Mouse (Mus musculus) limb, embryonic 10.5 days (tissue): ENCODE results near the gene Inppl1. TPM values are rescaled to one million over a fixed set of nuclear protein-coding genes. Genes with fewer than 3 reads are reported as not detected.
A peak's percentile ranks its signal among the peaks of the same experiment; 100 is the strongest.

Experiments used
- DNase-seq: peaks from one replicate; pipeline ENCODE4 v3.0.0-alpha.2; 2017; ENCODE audit warnings: low spot score
- H3K27ac ChIP-seq: fragments of 300-500 bp; sonication (generic); 2 replicates; pipeline ENCODE4 v1.5.1; 2016; ENCODE audit warnings: mild to moderate bottlenecking
- H3K27me3 ChIP-seq: fragments of 300-500 bp; sonication (generic); 2 replicates; pipeline ENCODE4 v1.6.1; 2016; ENCODE audit warnings: low read depth, mild to moderate bottlenecking; ENCODE audit not compliant: poor library complexity, severe bottlenecking
- H3K36me3 ChIP-seq: fragments of 300-500 bp; sonication (generic); 2 replicates; pipeline ENCODE4 v1.6.1; 2016; ENCODE audit warnings: mild to moderate bottlenecking, moderate library complexity
- H3K4me1 ChIP-seq: fragments of 300-500 bp; sonication (generic); 2 replicates; pipeline ENCODE4 v1.6.1; 2016
- H3K4me3 ChIP-seq: fragments of 300-500 bp; sonication (generic); 2 replicates; pipeline ENCODE4 v1.5.1; 2016; ENCODE audit warnings: mild to moderate bottlenecking, moderate library complexity
- H3K9me3 ChIP-seq: fragments of 300-500 bp; sonication (generic); replicated peaks from 2 replicates; pipeline ENCODE4 v1.6.1; 2016; ENCODE audit warnings: mild to moderate bottlenecking
- WGBS: fragments of 180-500 bp; shearing (Covaris S2); methylation state at CpG from one replicate; pipeline ENCODE4 v1.1.7; 2016; 5-methylcytosine and 5-hydroxymethylcytosine counted together
- polyA plus RNA-seq: library from polyadenylated mRNA; unstranded; fragments of >200 nt; fragmentation: Nextera tagmentation; extraction: Ambion mirVana; gene quantifications from 2 replicates; pipeline ENCODE4 v1.2.1, GENCODE M21; 2016

The Inppl1 gene
- polyA plus RNA-seq, 1 experiment from 2014 or later = 57.8 TPM

DNA sequence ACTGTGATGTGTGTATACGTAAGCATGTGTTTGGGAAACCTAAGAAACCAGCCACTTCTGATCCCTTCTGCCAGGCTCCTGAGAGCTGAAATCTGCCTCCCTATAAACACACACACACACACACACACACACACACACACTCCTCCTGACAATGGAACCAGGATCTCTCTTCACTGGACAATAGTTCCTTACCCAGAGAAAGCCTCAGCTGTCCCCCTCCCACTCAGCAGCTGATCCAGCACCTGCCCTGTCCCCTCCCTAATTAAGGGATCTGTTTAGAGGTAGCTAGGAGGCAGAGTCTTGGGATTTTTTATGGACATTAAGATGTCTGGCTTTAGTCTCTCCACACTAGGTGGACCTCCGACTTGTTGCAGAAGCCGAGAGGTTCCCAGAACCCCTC, 3.1 kb downstream of the Inppl1 start:
- Histone ChIP-seq H3K4me3 (peak overlapping the region; percentile 96), H3K27ac (peak overlapping the region; percentile 27; the same call in 1 of the 2 replicates), H3K36me3 (peaks cover 50% of the 10 kb centered on the region), H3K27me3 (no peaks in the 10 kb centered on the region), H3K9me3 (no peaks in the 10 kb centered on the region), H3K4me1 (peaks cover 33% of the 10 kb centered on the region)
- DNase-seq = no peak
- WGBS = 79% methylated on average over 3 of the region's 3 CpGs

DNA sequence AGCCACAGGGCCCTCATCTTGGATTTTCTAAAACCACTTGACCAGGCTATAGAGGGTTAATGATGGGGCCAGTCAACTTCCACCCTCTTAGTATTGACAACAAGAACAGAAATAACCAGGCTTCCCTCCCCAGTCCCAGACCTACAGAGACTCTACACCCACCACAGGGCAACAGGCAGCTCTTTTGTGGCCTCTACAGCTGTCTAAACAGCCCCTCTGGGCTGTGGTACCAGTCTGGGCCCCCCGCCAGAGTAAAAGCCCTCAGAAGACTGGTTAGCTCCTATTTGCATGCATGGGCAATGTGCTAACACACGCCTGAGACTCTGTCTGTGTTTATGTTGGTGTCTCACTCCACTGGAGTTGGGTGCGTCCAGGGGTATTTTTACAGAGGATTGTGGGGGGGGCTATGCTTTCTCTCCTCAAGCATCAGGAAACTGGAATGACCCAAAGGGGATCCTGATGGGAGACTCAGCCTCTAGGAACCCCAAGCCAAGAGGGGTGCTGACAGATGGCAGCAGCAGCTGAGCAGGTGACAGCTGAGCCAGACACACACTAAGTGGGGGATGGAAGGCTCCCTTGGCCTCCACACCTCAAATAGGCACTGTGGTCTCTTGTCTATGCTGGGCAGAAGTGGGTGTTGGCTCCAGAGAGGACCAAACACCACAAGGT, 4.0 kb downstream of the Inppl1 start:
- Histone ChIP-seq H3K4me3 (no peak overlapping the region), H3K27ac (0 out of 2 replicates have a peak overlapping the region, but pooled peaks have one; percentile 21)
- DNase-seq = no peak

DNA sequence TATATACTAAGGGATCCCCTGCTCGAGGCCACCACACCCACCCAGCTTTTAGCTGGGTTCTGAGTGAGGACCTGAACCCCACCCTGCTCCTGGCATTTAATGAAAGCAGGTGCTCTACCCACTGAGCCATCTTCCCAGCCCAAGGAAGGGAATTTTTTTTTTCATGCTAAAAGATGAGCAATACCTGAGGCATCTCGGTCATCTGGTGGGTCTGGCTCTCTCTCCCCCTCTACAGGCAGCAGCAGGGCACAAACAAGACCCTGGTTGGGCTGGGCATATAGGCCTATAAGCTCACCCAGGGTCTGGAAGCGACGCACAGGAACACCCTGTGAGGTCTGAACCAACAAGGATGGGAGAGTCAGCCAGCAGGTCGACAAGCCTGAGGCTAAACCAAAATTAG, 4.7 kb downstream of the Inppl1 start:
- Histone ChIP-seq H3K4me3 (no peak overlapping the region), H3K9me3 (no peaks in the 10 kb centered on the region), H3K27ac (no peak overlapping the region), H3K4me1 (peaks cover 27% of the 10 kb centered on the region), H3K36me3 (peaks cover 66% of the 10 kb centered on the region), H3K27me3 (no peaks in the 10 kb centered on the region)
- DNase-seq = no peak
- 77% methylated on average over 5 of the region's 5 CpGs for WGBS

More for the DNA sequence above, 4.0 kb downstream of the Inppl1 start:
- peaks cover 59% of the 10 kb centered on the region for H3K36me3 ChIP-seq
- H3K4me1 ChIP-seq = peaks cover 33% of the 10 kb centered on the region
- no peaks in the 10 kb centered on the region for H3K9me3 ChIP-seq
- H3K27me3 ChIP-seq = no peaks in the 10 kb centered on the region
- WGBS = 77% methylated on average over 3 of the region's 3 CpGs

DNA sequence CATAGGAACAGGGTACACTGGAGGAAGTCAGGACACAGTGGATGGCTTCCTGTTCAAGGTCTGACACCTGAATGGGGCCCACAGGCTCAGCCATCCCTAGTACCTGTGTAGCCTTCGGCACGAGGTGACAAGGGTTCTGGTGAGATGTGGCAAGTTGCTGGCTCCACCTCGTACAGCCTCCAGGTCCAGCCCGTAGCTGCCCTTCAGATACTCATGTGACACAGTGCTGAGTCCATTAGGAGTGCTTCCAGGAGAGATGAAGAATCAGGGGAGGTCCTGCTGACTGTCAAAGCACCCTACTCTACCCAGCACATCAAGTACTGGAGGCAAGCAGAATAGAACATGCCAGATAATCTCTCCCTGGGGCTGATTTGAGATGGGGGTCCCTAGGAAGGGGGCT, 5.7 kb downstream of the Inppl1 start:
- peaks cover 25% of the 10 kb centered on the region for H3K4me1 ChIP-seq
- H3K4me3 ChIP-seq = no peak overlapping the region
- H3K27ac ChIP-seq = no peak overlapping the region
- H3K27me3 ChIP-seq = no peaks in the 10 kb centered on the region
- H3K36me3 ChIP-seq = peaks cover 75% of the 10 kb centered on the region
- DNase-seq = no peak
- no peaks in the 10 kb centered on the region for H3K9me3 ChIP-seq
- 92% methylated on average over 4 of the region's 4 CpGs for WGBS

DNA sequence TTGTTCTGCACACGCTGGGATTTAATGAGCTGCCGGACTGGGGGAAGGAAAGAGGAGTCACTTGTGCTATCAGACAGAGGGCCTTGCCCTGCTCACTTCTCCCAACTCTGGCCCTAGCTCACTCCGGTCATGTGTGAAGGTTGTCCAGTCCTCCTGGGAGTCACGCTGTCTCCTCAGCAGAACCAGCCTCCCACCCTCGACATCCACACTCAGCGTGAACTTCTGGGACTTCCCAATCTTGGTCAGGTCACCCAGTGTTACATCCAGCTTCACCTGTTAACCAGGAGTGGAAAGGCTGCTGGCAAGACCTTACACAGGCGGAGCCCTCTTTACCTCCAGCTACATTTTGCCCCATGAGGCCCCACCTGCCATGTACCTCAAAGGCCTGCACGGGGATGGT, 6.6 kb downstream of the Inppl1 start:
- Histone ChIP-seq H3K27ac (no peak overlapping the region), H3K36me3 (peaks cover 85% of the 10 kb centered on the region), H3K9me3 (no peaks in the 10 kb centered on the region), H3K4me3 (no peak overlapping the region), H3K4me1 (peaks cover 25% of the 10 kb centered on the region), H3K27me3 (no peaks in the 10 kb centered on the region)
- WGBS = 94% methylated on average over 8 of the region's 8 CpGs
- DNase-seq = no peak

DNA sequence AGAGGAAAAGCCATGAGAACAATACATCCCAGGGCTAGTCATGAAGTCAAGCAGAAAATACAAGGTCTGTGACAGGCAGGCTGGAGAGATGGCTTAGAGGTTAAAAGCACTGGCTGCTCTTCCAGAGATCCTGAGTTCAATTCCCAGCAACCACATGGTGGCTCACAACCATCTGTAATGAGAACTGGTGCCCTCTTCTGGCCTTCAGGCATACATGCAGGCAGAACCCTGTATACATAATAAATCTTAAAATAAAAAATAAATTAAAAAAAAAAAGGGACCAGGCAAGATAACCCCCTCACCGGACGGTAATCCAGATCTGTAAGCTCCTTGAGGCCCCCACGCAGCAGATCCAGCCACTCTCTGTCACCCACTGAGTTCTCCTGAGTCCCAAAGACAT, 7.7 kb downstream of the Inppl1 start:
- no peaks in the 10 kb centered on the region for H3K9me3 ChIP-seq

DNA sequence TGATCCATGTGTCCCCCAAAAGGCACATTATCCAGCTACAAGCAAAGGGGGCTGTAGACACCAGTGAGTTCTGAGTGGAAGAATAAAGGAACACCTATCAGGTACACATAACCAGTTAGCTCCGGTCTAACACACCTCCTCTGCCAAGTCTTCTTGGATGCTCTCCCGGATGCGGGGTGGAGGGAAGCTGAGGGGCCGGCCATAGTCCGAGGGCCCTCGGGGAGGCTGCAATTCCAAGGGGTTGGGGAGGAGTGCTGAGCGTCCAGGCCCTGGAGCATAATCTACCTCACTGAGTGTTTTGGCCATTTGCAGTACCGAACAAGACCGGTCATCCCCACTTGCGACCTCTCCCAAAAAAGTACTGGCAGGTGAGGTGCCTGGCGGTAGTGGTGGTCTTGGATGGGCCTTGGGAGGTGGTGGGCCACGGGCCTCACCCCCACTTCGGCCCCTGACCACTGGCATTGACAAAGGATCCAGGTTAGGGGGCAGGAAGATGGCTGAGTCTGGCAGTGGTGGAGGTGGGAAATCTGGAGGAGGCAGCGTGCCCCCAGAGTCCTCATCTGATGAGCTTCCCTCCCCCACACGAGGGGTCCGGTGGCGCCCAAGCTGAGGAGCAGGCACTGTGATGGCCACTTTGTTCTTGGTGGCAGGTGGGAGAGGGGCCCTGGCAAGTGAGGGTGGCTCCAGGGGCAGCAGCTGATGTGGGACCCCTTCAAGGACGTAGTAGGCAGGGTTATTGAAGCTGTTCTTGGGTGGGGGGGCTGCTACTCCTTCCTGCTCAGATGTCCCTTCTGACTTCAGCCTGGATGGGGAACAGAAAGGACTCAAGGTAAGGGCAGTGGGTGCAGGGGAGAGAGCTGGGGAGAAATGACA, 14.0 kb downstream of the Inppl1 start:
- 0 out of 2 replicates have a peak overlapping the region, but pooled peaks have one; percentile 4 for H3K4me3 ChIP-seq

More for the DNA sequence above, 7.7 kb downstream of the Inppl1 start:
- Histone ChIP-seq H3K4me1 (peaks cover 19% of the 10 kb centered on the region), H3K4me3 (no peak overlapping the region), H3K36me3 (peaks cover 95% of the 10 kb centered on the region), H3K27ac (no peak overlapping the region), H3K27me3 (no peaks in the 10 kb centered on the region)
- 99% methylated on average over 3 of the region's 3 CpGs for WGBS
- DNase-seq = no peak

DNA sequence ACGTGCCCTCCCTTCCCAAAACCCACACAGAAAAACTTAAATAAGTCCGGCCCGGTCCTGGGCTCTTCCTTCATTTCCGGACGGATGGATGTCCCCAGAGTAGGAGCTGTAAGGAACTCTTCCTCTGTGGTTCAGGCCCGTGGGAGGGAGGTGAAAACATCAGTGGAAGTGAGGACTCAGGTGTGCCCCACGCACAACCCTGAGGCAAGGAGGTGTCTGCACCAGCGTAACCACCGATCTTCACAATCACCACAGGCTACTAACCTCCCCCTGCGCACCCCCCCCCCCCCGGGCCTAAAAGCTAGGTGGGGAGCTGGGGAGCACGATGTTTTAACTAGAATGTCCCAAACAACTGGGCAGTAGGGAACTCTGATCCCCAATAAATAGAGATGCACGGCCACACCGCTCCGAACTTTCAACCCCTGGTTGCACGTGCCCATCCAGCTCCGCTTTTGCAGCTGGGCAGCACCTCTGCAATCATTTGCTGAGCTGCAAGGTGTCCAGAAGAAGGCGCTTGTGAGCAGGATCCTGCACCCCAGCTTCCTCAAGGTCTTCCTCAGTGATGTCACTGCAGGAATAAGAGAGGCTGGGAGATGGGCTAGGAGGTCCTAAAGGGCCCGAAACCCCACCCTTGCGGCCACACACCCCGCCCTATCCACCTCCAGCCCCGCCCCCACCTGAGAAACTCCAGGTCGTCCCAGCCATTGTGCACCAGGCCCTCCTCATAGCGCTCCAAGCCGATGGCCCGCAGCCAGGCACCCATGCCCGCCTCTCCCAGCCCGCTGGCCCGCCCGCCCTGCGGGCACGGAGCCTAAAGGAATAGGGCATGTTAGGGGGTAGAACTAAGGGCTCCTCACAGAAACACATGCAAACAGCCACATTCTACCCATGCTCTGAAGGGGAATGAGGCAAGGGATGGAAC, 14.9 kb downstream of the Inppl1 start:
- Histone ChIP-seq H3K27ac (peak overlapping the region; percentile 69), H3K4me1 (peaks cover 49% of the 10 kb centered on the region), H3K27me3 (peaks cover 46% of the 10 kb centered on the region), H3K9me3 (no peaks in the 10 kb centered on the region), H3K36me3 (peaks cover 55% of the 10 kb centered on the region), H3K4me3 (0 out of 2 replicates have a peak overlapping the region, but pooled peaks have one; percentile 4)
- DNase-seq = peak; percentile 57
- 26% methylated on average over 32 of the region's 32 CpGs for WGBS

More for the DNA sequence above, 14.0 kb downstream of the Inppl1 start:
- Histone ChIP-seq H3K27me3 (peaks cover 37% of the 10 kb centered on the region), H3K4me1 (peaks cover 42% of the 10 kb centered on the region), H3K36me3 (peaks cover 64% of the 10 kb centered on the region), H3K9me3 (no peaks in the 10 kb centered on the region), H3K27ac (no peak overlapping the region)
- WGBS = 87% methylated on average over 18 of the region's 18 CpGs
- no peak for DNase-seq

DNA sequence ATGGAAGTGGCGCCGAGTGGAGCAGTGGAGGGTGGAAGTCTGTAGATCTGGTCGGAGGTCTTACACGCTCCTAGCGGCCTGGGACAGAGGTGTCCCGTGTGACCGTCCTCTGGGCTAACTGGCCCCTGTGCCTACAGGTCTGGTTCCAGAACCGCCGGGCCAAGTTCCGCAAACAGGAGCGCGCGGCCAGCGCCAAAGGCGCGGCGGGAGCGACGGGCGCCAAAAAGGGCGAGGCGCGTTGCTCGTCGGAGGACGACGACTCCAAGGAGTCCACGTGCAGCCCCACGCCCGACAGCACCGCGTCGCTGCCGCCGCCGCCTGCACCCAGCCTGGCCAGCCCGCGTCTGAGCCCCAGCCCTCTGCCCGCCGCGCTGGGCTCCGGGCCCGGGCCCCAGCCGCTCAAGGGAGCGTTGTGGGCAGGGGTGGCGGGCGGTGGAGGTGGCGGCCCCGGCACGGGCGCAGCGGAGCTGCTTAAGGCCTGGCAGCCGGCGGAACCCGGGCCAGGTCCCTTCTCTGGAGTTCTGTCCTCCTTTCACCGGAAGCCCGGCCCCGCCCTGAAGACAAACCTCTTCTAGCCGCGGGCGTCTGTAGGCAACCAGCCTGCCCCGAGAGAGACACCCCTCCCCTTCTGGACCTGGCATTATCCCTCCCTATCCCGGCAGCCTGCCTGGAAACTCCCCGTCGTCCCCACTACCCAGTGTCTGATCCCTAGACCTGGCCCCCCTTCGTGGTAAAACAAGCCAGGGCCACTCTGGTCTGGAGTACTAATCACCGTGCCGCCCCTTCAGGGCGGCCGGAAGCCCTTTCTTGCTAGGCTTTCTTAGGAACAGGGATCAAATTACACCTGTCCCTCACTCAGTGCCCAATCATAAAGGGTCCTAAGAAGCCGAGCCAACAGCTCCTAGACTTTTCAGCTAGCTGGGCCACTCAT, 16.2 kb downstream of the Inppl1 start:
- Histone ChIP-seq H3K4me1 (peaks cover 54% of the 10 kb centered on the region), H3K36me3 (peaks cover 42% of the 10 kb centered on the region), H3K27ac (peak overlapping the region; percentile 95), H3K4me3 (peak overlapping the region; percentile 63), H3K9me3 (no peaks in the 10 kb centered on the region), H3K27me3 (peaks cover 59% of the 10 kb centered on the region)
- under 1% methylated on average over 71 of the region's 71 CpGs for WGBS
- DNase-seq = peak; percentile 88

DNA sequence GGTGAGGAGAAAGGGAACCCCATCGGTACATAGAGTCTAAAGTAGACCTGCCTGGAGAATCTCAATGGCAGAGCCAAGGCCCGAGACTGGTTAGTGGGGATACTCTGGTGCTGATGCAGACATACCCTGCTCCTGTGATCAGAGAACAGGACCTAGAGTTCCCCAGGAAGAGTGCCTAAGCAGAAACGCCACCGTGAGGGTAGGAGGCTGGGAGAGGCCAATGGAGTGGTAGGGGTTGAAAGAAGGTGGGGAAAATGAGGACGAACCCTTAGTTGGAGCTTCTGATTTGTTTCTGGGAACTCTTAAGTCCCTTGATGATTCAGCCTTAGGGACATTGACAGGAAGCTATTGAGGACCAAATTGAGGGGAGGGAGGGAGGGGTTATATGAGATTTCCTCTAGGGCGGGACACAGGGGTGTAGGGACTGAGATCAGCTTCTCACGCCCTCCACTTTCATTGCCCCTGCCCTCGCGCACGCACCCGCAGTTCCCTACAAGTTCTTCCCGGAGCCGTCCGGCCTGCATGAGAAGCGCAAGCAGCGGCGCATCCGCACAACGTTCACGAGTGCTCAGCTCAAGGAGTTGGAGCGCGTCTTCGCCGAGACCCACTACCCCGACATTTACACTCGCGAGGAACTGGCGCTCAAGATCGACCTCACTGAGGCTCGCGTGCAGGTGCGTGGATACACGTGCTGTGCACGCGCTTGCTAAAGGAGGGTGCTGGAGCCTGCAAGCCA, 17.6 kb downstream of the Inppl1 start:
- 2% methylated on average over 35 of the region's 35 CpGs for WGBS
- peak overlapping the region; percentile 63 for H3K4me3 ChIP-seq
- H3K4me1 ChIP-seq = peaks cover 54% of the 10 kb centered on the region
- H3K36me3 ChIP-seq = peaks cover 28% of the 10 kb centered on the region
- H3K27me3 ChIP-seq = peaks cover 73% of the 10 kb centered on the region
- no peaks in the 10 kb centered on the region for H3K9me3 ChIP-seq
- 0 out of 2 replicates have a peak overlapping the region, but pooled peaks have one; percentile 43 for H3K27ac ChIP-seq
- DNase-seq = peak; percentile 60

DNA sequence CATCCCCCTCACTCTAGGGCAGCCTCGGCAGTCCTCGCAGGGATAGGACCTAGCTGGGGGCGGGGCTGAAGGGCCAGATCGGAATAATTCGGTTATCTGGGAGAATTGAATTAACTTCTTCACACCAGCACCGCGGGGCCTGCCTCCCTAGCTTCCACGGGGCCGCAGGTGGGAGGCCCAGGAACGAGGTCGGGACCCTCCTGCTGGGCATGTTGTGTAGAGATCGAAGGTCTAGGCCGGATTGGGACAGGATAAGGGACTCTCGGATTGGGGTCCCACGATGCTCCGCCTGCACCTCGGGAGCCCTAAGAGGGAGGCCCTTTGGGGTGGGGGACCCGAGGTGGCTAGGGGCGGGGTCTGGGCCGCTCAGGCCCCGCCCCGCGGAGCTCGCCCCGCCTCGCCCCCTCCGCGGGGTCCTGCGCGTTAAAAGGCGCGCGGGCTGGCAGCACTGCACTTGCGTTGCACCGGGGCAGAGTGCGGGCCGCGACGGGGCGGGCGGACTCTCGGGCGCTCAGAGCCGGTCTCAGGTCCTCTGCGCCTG, 20.1 kb downstream of the Inppl1 start, which contains the start of gene Phox2a:
Phox2a (plus strand) TSS at position 453 of the 541 bp plus-strand sequence.
- peaks cover 3% of the 10 kb centered on the region for H3K36me3 ChIP-seq
- H3K4me3 ChIP-seq = peak within 1 kb of the TSS; percentile 49
- WGBS = 1% methylated on average over 44 of the region's 45 CpGs
- peak within 1 kb of the TSS; percentile 50 for H3K27ac ChIP-seq
- H3K27me3 ChIP-seq = peaks cover 77% of the 10 kb centered on the region
- peaks cover 40% of the 10 kb centered on the region for H3K4me1 ChIP-seq
- peak; percentile 40 for DNase-seq
- H3K9me3 ChIP-seq = no peaks in the 10 kb centered on the region
